Comparison of ENCODE assay signal across 11 mouse cellular contexts in the genomic region with DNA sequence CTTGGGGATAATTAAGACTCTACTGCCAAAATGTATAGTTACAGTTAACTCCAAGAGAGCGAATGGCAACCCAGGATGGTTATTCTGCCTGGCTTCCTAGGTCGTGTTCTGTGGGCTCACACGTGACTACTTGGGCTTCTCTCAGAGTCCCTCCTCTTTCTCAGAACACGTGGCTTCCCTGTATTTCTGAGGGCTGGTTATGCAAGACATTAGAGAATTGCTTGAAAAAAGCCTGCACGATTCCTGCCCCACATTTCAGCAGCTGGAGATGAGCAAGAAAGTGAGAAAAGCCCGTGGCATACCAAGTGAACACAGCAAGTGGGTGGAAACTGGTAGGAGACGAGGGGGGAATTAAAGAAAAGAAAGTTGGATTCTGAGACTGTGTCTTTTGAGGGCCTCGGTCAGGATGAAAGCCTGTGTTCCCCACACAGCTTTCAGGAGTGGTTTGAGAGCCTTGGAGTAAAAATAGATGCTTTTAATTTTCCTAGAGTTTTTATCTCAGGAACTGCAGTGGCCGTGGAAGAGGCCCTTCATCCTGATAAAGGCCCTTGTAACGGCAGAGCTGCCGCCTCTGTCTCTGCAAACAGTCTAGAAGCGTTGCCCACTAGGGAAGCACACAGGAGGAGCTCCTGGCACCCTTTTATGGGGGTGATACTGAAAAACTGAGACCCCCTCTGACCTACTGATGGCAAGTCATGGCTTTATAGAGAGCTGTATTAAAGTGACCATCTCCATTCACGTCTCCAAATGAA. TPM values are rescaled to one million over a fixed set of nuclear protein-coding genes. Genes with fewer than 3 reads are reported as not detected.
DNase-seq lines count a peak whose midpoint lies in the region; ATAC-seq and TF ChIP-seq lines count a peak whose summit lies in the region.
"Had no signal": no experiment of that assay in that cellular context is flagged by ENCODE, and none has a peak within 500 bp of the region (broad histone marks: within the 10 kb centered on the region; RNA-seq: fewer than 3 reads in every experiment).

No protein-coding gene starts in this region.

- H3K79me2 ChIP-seq in MEL (ENCODE audit: control insufficient read depth, insufficient read depth, low read length, poor library complexity) = no peaks in the 10 kb centered on the region
- no peaks in the 10 kb centered on the region for H3K79me2 ChIP-seq in heart, adult 2 months (replicated peaks; ENCODE audit: control insufficient read depth, insufficient read depth, low read length)

- peaks cover 10% of the 10 kb centered on the region for H3K4me1 ChIP-seq in embryonic facial prominence, embryonic 13.5 days
- no peaks in the 10 kb centered on the region for H3K4me1 ChIP-seq in embryonic facial prominence, embryonic 10.5 days
- peaks cover 17 to 35% of the 10 kb centered on the region in 2 experiments for H3K4me1 ChIP-seq in MEL (ENCODE audit: control insufficient read depth in 1 of 2, insufficient read depth in 2 of 2, low read length in 2 of 2)
- peaks cover 7% of the 10 kb centered on the region for H3K4me1 ChIP-seq in heart, adult 2 months (ENCODE audit: control insufficient read depth, insufficient read depth, low read length)
- peaks cover 36% of the 10 kb centered on the region for H3K4me1 ChIP-seq in liver, embryonic 15.5 days (replicated peaks)

- TF ChIP-seq CTCF in MEL (IDR thresholded peaks at IDR 0.05 in 2 of 3, conservative IDR thresholded peaks at IDR 0.05 in 1 of 3; ENCODE audit: control insufficient read depth in 1 of 3, insufficient read depth in 1 of 3, low read depth in 2 of 3, low read length in 3 of 3, poor library complexity in 1 of 3, severe bottlenecking in 1 of 3) = no peak
- no peak for TF ChIP-seq CTCF in heart, adult 2 months (IDR thresholded peaks at IDR 0.05)

- peaks cover 22% of the 10 kb centered on the region for H3K36me3 ChIP-seq in embryonic facial prominence, embryonic 13.5 days
- H3K36me3 ChIP-seq in embryonic facial prominence, embryonic 10.5 days (replicated peaks) = peaks cover 27% of the 10 kb centered on the region
- H3K36me3 ChIP-seq in MEL (ENCODE audit: control insufficient read depth in 1 of 2, insufficient read depth in 2 of 2, low read length in 2 of 2) = peaks cover 0 to 23% of the 10 kb centered on the region in 2 experiments; a peak in 2 of 4 replicates
- H3K36me3 ChIP-seq in heart, adult 2 months (ENCODE audit: control insufficient read depth, insufficient read depth, low read length) = no peaks in the 10 kb centered on the region
- H3K36me3 ChIP-seq in liver, embryonic 15.5 days (replicated peaks) = peaks cover 10% of the 10 kb centered on the region

- DNase-seq in embryonic facial prominence, embryonic 10.5 days (ENCODE audit: low spot score) = no peak
- peak; percentile 75 for DNase-seq in MEL (ENCODE audit: low read depth, low spot score)
- DNase-seq in heart, adult 2 months = peak; percentile 31 to 43
- DNase-seq in adrenal gland, adult 18-20 months (ENCODE audit: low spot score in 2 of 2) = no peak
- DNase-seq in embryo, embryonic 10.5 days (ENCODE audit: low spot score) = no peak
- DNase-seq in natural killer cell, adult 2 months (ENCODE audit: low spot score in 2 of 2) = no peak

- no peak for TF ChIP-seq RAD21 in MEL (IDR thresholded peaks at IDR 0.05; ENCODE audit: low read depth, low read length)

- H3K9ac ChIP-seq in embryonic facial prominence, embryonic 13.5 days = no peak overlapping the region
- peak overlapping the region; percentile 72 for H3K9ac ChIP-seq in MEL (ENCODE audit: control insufficient read depth, low read depth, low read length, poor library complexity, severe bottlenecking)
- H3K9ac ChIP-seq in heart, adult 2 months (ENCODE audit: low read depth, low read length) = 0 out of 2 replicates have a peak overlapping the region, but pooled peaks have one; percentile 14
- 0 out of 2 replicates have a peak overlapping the region, but pooled peaks have one; percentile 3 for H3K9ac ChIP-seq in liver, embryonic 15.5 days
- H3K9ac ChIP-seq: hindbrain, embryonic 15.5 days; stomach, embryonic 15.5 days had no signal

- peak in 1 of 2 experiments; percentile 35; a peak in 1 of 4 replicates for TF ChIP-seq POLR2A in MEL (IDR thresholded peaks at IDR 0.05; ENCODE audit: control insufficient read depth in 1 of 2, insufficient read depth in 1 of 2, low read depth in 1 of 2, low read length in 2 of 2, poor library complexity in 1 of 2)
- TF ChIP-seq POLR2A in heart, adult 2 months (IDR thresholded peaks at IDR 0.05; ENCODE audit: insufficient read depth, low read depth, low read length) = peak; percentile 38; the same call in 1 of the 2 replicates

- no peak overlapping the region for H3K4me2 ChIP-seq in embryonic facial prominence, embryonic 13.5 days
- peak overlapping the region; percentile 54 for H3K4me2 ChIP-seq in liver, embryonic 15.5 days
- H3K4me2 ChIP-seq: hindbrain, embryonic 15.5 days; stomach, embryonic 15.5 days had no signal

- H3K4me3 ChIP-seq in embryonic facial prominence, embryonic 13.5 days = no peak overlapping the region
- no peak overlapping the region for H3K4me3 ChIP-seq in embryonic facial prominence, embryonic 10.5 days
- peak overlapping the region; percentile 34 to 46 for H3K4me3 ChIP-seq in MEL (ENCODE audit: control insufficient read depth in 1 of 2, insufficient read depth in 1 of 2, low read depth in 2 of 2, low read length in 2 of 2)
- no peak overlapping the region for H3K4me3 ChIP-seq in heart, adult 2 months
- no peak overlapping the region; the same call in 1 of the 2 replicates for H3K4me3 ChIP-seq in liver, embryonic 15.5 days (replicated peaks)
- H3K4me3 ChIP-seq: hindbrain, embryonic 15.5 days; stomach, embryonic 15.5 days had no signal

- peak; percentile 59 to 86 for TF ChIP-seq EP300 in MEL (IDR thresholded peaks at IDR 0.05; ENCODE audit: low read depth in 1 of 2, low read length in 2 of 2)
- TF ChIP-seq EP300 in heart, adult 2 months (IDR thresholded peaks at IDR 0.05; ENCODE audit: insufficient read depth, low read depth, low read length) = 0 out of 2 replicates have a peak, but pooled peaks have one; percentile 51

- ATAC-seq in embryonic facial prominence, embryonic 13.5 days (ENCODE audit: insufficient number of reproducible peaks, insufficient read depth, low FRiP score, low TSS enrichment, low read depth) = no peak
- peak; percentile 78 for ATAC-seq in liver, embryonic 15.5 days (ENCODE audit: insufficient read depth)

- no peaks in the 10 kb centered on the region for H3K27me3 ChIP-seq in embryonic facial prominence, embryonic 13.5 days
- 0 out of 2 replicates have a peak, but pooled peaks cover 4% of the 10 kb centered on the region for H3K27me3 ChIP-seq in embryonic facial prominence, embryonic 10.5 days (replicated peaks; ENCODE audit: low read depth, poor library complexity, severe bottlenecking)
- no peaks in the 10 kb centered on the region for H3K27me3 ChIP-seq in MEL (ENCODE audit: control insufficient read depth in 1 of 2, insufficient read depth in 2 of 2, low read length in 2 of 2)
- H3K27me3 ChIP-seq in heart, adult 2 months (ENCODE audit: control insufficient read depth, insufficient read depth, low read length) = no peaks in the 10 kb centered on the region
- no peaks in the 10 kb centered on the region for H3K27me3 ChIP-seq in liver, embryonic 15.5 days
- H3K27me3 ChIP-seq: hindbrain, embryonic 15.5 days; stomach, embryonic 15.5 days had no signal

- WGBS in embryonic facial prominence, embryonic 13.5 days = 66% methylated on average over 13 of the region's 13 CpGs
- 78% methylated on average over 13 of the region's 13 CpGs for WGBS in embryonic facial prominence, embryonic 10.5 days
- 30% methylated on average over 13 of the region's 13 CpGs for WGBS in heart, adult 2 months
- WGBS in liver, embryonic 15.5 days (ENCODE audit: insufficient replicate concordance) = 20% methylated on average over 13 of the region's 13 CpGs

- peak overlapping the region; percentile 22; the same call in 1 of the 2 replicates for H3K27ac ChIP-seq in embryonic facial prominence, embryonic 13.5 days
- no peak overlapping the region for H3K27ac ChIP-seq in embryonic facial prominence, embryonic 10.5 days (replicated peaks)
- peak overlapping the region; percentile 87 for H3K27ac ChIP-seq in MEL (ENCODE audit: control insufficient read depth, low read depth, low read length)
- H3K27ac ChIP-seq in heart, adult 2 months = peak overlapping the region; percentile 45
- peak overlapping the region; percentile 21 for H3K27ac ChIP-seq in liver, embryonic 15.5 days (replicated peaks)
- H3K27ac ChIP-seq: hindbrain, embryonic 15.5 days; stomach, embryonic 15.5 days had no signal

- H3K9me3 ChIP-seq in embryonic facial prominence, embryonic 13.5 days = no peaks in the 10 kb centered on the region
- H3K9me3 ChIP-seq in embryonic facial prominence, embryonic 10.5 days = no peaks in the 10 kb centered on the region
- H3K9me3 ChIP-seq in MEL (replicated peaks; ENCODE audit: insufficient read depth, low read length) = no peaks in the 10 kb centered on the region
- no peaks in the 10 kb centered on the region for H3K9me3 ChIP-seq in liver, embryonic 15.5 days (replicated peaks)
- H3K9me3 ChIP-seq: hindbrain, embryonic 15.5 days; stomach, embryonic 15.5 days had no signal

- intact Hi-C loops in heart, adult 2 months (cut with DNase I) = no loop called here

RNA-seq across cellular contexts. Expression of a gene that starts 21.6 kb away (rescaled TPM):
- polyA plus RNA-seq in embryonic facial prominence, embryonic 13.5 days (2015; fragmentation: Nextera tagmentation; extraction: Ambion mirVana) = 0.12 and 0.15 TPM in 2 replicates
- polyA plus RNA-seq in embryonic facial prominence, embryonic 10.5 days (2016; fragmentation: Nextera tagmentation; extraction: Ambion mirVana) = 0.05 and 0.06 TPM in 2 replicates
- total RNA-seq in MEL (2012; rRNA removed) = not detected in 2 replicates
- polyA plus RNA-seq in MEL (2012; ENCODE audit: insufficient read depth in 1 of 2, insufficient read length in 2 of 2, low read depth in 1 of 2, low replicate concordance in 2 of 2, missing spikeins in 1 of 2) = under 1 TPM in 1 of 2 experiments, not detected in 1; 0.10 TPM
- not detected for total RNA-seq in heart, adult 2 months (2021)
- not detected in 2 replicates for polyA plus RNA-seq in heart, adult 2 months (2012; rRNA removed)
- 0.05 TPM in 1 of 2 replicates, not detected in the other for polyA plus RNA-seq in liver, embryonic 15.5 days (2015; fragmentation: Nextera tagmentation; extraction: Ambion mirVana)
- 1 to 10 TPM; 1.0 to 2.2 TPM for total RNA-seq in adrenal gland, adult 18-20 months (2021)
- polyA plus RNA-seq: C2C12 had no signal

RNA-seq across cellular contexts. Expression of a gene that starts 21.8 kb away (rescaled TPM):
- 24.3 TPM in 2 replicates for polyA plus RNA-seq in embryonic facial prominence, embryonic 13.5 days (2015; fragmentation: Nextera tagmentation; extraction: Ambion mirVana)
- polyA plus RNA-seq in embryonic facial prominence, embryonic 10.5 days (2016; fragmentation: Nextera tagmentation; extraction: Ambion mirVana) = 35.1 and 37.1 TPM in 2 replicates
- total RNA-seq in MEL (2012; rRNA removed) = 22.5 and 24.8 TPM in 2 replicates
- 10 to 100 TPM; 27.5 to 98.1 TPM for polyA plus RNA-seq in MEL (2012; ENCODE audit: insufficient read depth in 1 of 2, insufficient read length in 2 of 2, low read depth in 1 of 2, low replicate concordance in 2 of 2, missing spikeins in 1 of 2)
- total RNA-seq in heart, adult 2 months (2021) = 10 to 100 TPM; 43.8 to 45.1 TPM
- polyA plus RNA-seq in heart, adult 2 months (2012; rRNA removed) = 34.1 and 39.6 TPM in 2 replicates
- 7.8 and 8.2 TPM in 2 replicates for polyA plus RNA-seq in liver, embryonic 15.5 days (2015; fragmentation: Nextera tagmentation; extraction: Ambion mirVana)
- total RNA-seq in adrenal gland, adult 18-20 months (2021) = 10 to 100 TPM; 21.8 to 28.5 TPM

RNA-seq across cellular contexts. Expression of a gene that starts 52.5 kb away (rescaled TPM):
- polyA plus RNA-seq in embryonic facial prominence, embryonic 13.5 days (2015; fragmentation: Nextera tagmentation; extraction: Ambion mirVana) = 0.17 TPM in 1 of 2 replicates, not detected in the other
- polyA plus RNA-seq in embryonic facial prominence, embryonic 10.5 days (2016; fragmentation: Nextera tagmentation; extraction: Ambion mirVana) = 0.13 and 0.25 TPM in 2 replicates
- total RNA-seq in MEL (2012; rRNA removed) = 0.04 TPM in 1 of 2 replicates, not detected in the other
- not detected for polyA plus RNA-seq in MEL (2012; ENCODE audit: insufficient read depth in 1 of 2, insufficient read length in 2 of 2, low read depth in 1 of 2, low replicate concordance in 2 of 2, missing spikeins in 1 of 2)
- under 1 TPM; 0.08 to 0.09 TPM for total RNA-seq in heart, adult 2 months (2021)
- 0.14 and 0.38 TPM in 2 replicates for polyA plus RNA-seq in heart, adult 2 months (2012; rRNA removed)
- not detected in 2 replicates for polyA plus RNA-seq in liver, embryonic 15.5 days (2015; fragmentation: Nextera tagmentation; extraction: Ambion mirVana)
- total RNA-seq in adrenal gland, adult 18-20 months (2021) = 1 to 10 TPM; 1.6 TPM
- polyA plus RNA-seq: C2C12 had no signal

Comparison
In these comparisons a context has a peak if more than half of its experiments do, and no peak if none do; other contexts are left out.
1. H3K4me3 ChIP-seq: peak in MEL (2 of 2); none in embryonic facial prominence, embryonic 13.5 days (single experiment), embryonic facial prominence, embryonic 10.5 days (single experiment), heart, adult 2 months (single experiment) and liver, embryonic 15.5 days (single experiment).
2. DNase-seq: peak in MEL (single experiment) and heart, adult 2 months (2 of 2); none in embryonic facial prominence, embryonic 10.5 days (single experiment), adrenal gland, adult 18-20 months (0 of 2), embryo, embryonic 10.5 days (single experiment) and natural killer cell, adult 2 months (0 of 2).